Mouse (Mus musculus) heart, embryonic 16.5 days (tissue): ENCODE measurements around the gene Zc3h15. TPM values are rescaled to one million over a fixed set of nuclear protein-coding genes. Genes with fewer than 3 reads are reported as not detected.
"Not testable (repeated sequence)": the region's sequence is repeated elsewhere in the genome, so short reads cannot be mapped to it uniquely, and the experiment has no call there.

Experiments
- ATAC-seq: fragments of 200-750 bp; cut with Nextera tagmentation; replicated peaks from 2 replicates; pipeline ENCODE4 v1.8.0; 2017; ENCODE audit warnings: moderate number of reproducible peaks; ENCODE audit not compliant: insufficient read depth, low FRiP score; ENCODE audit errors: extremely low read depth
- H3K27ac ChIP-seq: fragments of 300-500 bp; sonication (generic); 2 replicates; pipeline ENCODE4 v1.5.1; 2014; ENCODE audit warnings: mild to moderate bottlenecking, low read length, control low read depth, moderate library complexity
- H3K27me3 ChIP-seq: fragments of 300-500 bp; sonication (generic); 2 replicates; pipeline ENCODE4 v1.6.1; 2014; ENCODE audit warnings: low read length, mixed read lengths; ENCODE audit not compliant: control insufficient read depth, insufficient read depth
- H3K36me3 ChIP-seq: fragments of 300-500 bp; sonication (generic); 2 replicates; pipeline ENCODE4 v1.6.1; 2014; ENCODE audit not compliant: control insufficient read depth, insufficient read depth
- H3K4me1 ChIP-seq: fragments of 300-500 bp; sonication (generic); 2 replicates; pipeline ENCODE4 v1.6.1; 2014; ENCODE audit warnings: low read length, mixed read lengths; ENCODE audit not compliant: control insufficient read depth, insufficient read depth
- H3K4me2 ChIP-seq: fragments of 300-500 bp; sonication (generic); 2 replicates; pipeline ENCODE4 v1.6.1; 2014; ENCODE audit warnings: low read depth, mild to moderate bottlenecking, control low read depth, low read length
- H3K4me3 ChIP-seq: fragments of 300-500 bp; sonication (generic); 2 replicates; pipeline ENCODE4 v1.5.1; 2014; ENCODE audit warnings: mild to moderate bottlenecking, control low read depth, low read length
- H3K9ac ChIP-seq: fragments of 300-500 bp; sonication (generic); 2 replicates; pipeline ENCODE4 v1.6.1; 2014; ENCODE audit warnings: low read length, control low read depth
- H3K9me3 ChIP-seq: fragments of 300-500 bp; sonication (generic); replicated peaks from 2 replicates; pipeline ENCODE4 v1.6.1; 2016; ENCODE audit warnings: low read length; ENCODE audit not compliant: control insufficient read depth
- WGBS: fragments of 180-500 bp; shearing (Covaris S2); extraction: QIAGEN DNeasy Blood & Tissue Kit; methylation state at CpG from one replicate; pipeline ENCODE4 v1.1.7; 2014; 5-methylcytosine and 5-hydroxymethylcytosine counted together
- polyA plus RNA-seq: library from polyadenylated mRNA; unstranded; fragments of >200 nt; fragmentation: Nextera tagmentation; extraction: Ambion mirVana; gene quantifications from 2 replicates; pipeline ENCODE4 v1.2.1, GENCODE M21; 2015

The Zc3h15 gene
- polyA plus RNA-seq, 1 experiment from 2014 or later: 91.3 TPM

- no peak overlapping the region for H3K4me3 ChIP-seq
- 59% methylated on average over 1 of the region's 1 CpGs for WGBS
- H3K4me1 ChIP-seq: no peaks in the 10 kb centered on the region
- H3K27me3 ChIP-seq: no peaks in the 10 kb centered on the region
- H3K36me3 ChIP-seq: no peaks in the 10 kb centered on the region
- no peak overlapping the region for H3K9ac ChIP-seq
- H3K9me3 ChIP-seq: no peaks in the 10 kb centered on the region
- no peak for ATAC-seq
- H3K4me2 ChIP-seq: no peak overlapping the region
- no peak overlapping the region for H3K27ac ChIP-seq
Observed at GRCm38 (mm10) chr2:83698484-83698883, 54.2 kb downstream of the Zc3h15 start.

- WGBS: 51% methylated on average over 1 of the region's 1 CpGs
- Histone ChIP-seq H3K27ac (no peak overlapping the region), H3K4me3 (no peak overlapping the region), H3K9ac (no peak overlapping the region), H3K27me3 (no peaks in the 10 kb centered on the region), H3K36me3 (no peaks in the 10 kb centered on the region), H3K9me3 (no peaks in the 10 kb centered on the region), H3K4me1 (no peaks in the 10 kb centered on the region), H3K4me2 (no peak overlapping the region)
- no peak for ATAC-seq
Observed at GRCm38 (mm10) chr2:83699324-83699723, 55.1 kb downstream of the Zc3h15 start.

- Histone ChIP-seq H3K27me3 (no peaks in the 10 kb centered on the region), H3K4me3 (no peak overlapping the region), H3K4me2 (no peak overlapping the region), H3K9me3 (no peaks in the 10 kb centered on the region), H3K27ac (no peak overlapping the region), H3K4me1 (no peaks in the 10 kb centered on the region), H3K9ac (no peak overlapping the region), H3K36me3 (no peaks in the 10 kb centered on the region)
- ATAC-seq: no peak
- WGBS: 67% methylated on average over 4 of the region's 4 CpGs
Observed at GRCm38 (mm10) chr2:83700667-83701066, 56.4 kb downstream of the Zc3h15 start.

GRCm38 (mm10) chr2:83702411-83702810 lies 58.2 kb downstream of the Zc3h15 start:
- Histone ChIP-seq H3K27ac (no peak overlapping the region), H3K4me3 (no peak overlapping the region)
- no peak for ATAC-seq

GRCm38 (mm10) chr2:83705580-83706158 lies 61.4 kb downstream of the Zc3h15 start:
- H3K9me3 ChIP-seq: no peaks in the 10 kb centered on the region
- ATAC-seq: no peak; the same call in 1 of the 2 replicates
- peak overlapping the region; percentile 5; the same call in 1 of the 2 replicates for H3K27ac ChIP-seq
- H3K4me1 ChIP-seq: peaks cover 8% of the 10 kb centered on the region
- no peaks in the 10 kb centered on the region for H3K27me3 ChIP-seq
- no peak overlapping the region for H3K4me3 ChIP-seq
- 51% methylated on average over 9 of the region's 9 CpGs for WGBS
- no peak overlapping the region for H3K9ac ChIP-seq
- H3K4me2 ChIP-seq: no peak overlapping the region
- H3K36me3 ChIP-seq: no peaks in the 10 kb centered on the region

More at GRCm38 (mm10) chr2:83702411-83702810, 58.2 kb downstream of the Zc3h15 start:
- no peaks in the 10 kb centered on the region for H3K27me3 ChIP-seq
- H3K9me3 ChIP-seq: no peaks in the 10 kb centered on the region
- H3K9ac ChIP-seq: no peak overlapping the region
- no peaks in the 10 kb centered on the region for H3K4me1 ChIP-seq
- no peaks in the 10 kb centered on the region for H3K36me3 ChIP-seq
- 86% methylated on average over 7 of the region's 7 CpGs for WGBS
- H3K4me2 ChIP-seq: no peak overlapping the region

GRCm38 (mm10) chr2:83709896-83710524 lies 65.8 kb downstream of the Zc3h15 start:
- 41% methylated on average over 11 of the region's 11 CpGs for whole genome bisulfite sequencing
- peak overlapping the region; percentile 59; the same call in 1 of the 2 replicates for H3K27ac ChIP-seq
- no peaks in the 10 kb centered on the region for H3K9me3 ChIP-seq
- peaks cover 10% of the 10 kb centered on the region for H3K4me1 ChIP-seq
- H3K27me3 ChIP-seq: no peaks in the 10 kb centered on the region
- peak overlapping the region; percentile 41 for H3K4me2 ChIP-seq
- H3K9ac ChIP-seq: peak overlapping the region; percentile 29
- H3K36me3 ChIP-seq: no peaks in the 10 kb centered on the region
- H3K4me3 ChIP-seq: no peak overlapping the region
- peak; percentile 61; the same call in 1 of the 2 replicates for ATAC-seq

- H3K36me3 ChIP-seq, H3K9ac ChIP-seq, H3K4me2 ChIP-seq, H3K9me3 ChIP-seq, H3K27me3 ChIP-seq, H3K27ac ChIP-seq, H3K4me3 ChIP-seq, ATAC-seq: not testable (repeated sequence)
- peaks cover 10% of the 10 kb centered on the region for H3K4me1 ChIP-seq
- 63% methylated on average over 7 of the region's 7 CpGs for WGBS
Observed at GRCm38 (mm10) chr2:83713281-83713680, 69.0 kb downstream of the Zc3h15 start.

- Histone ChIP-seq H3K4me3 (no peak overlapping the region), H3K4me1 (peaks cover 10% of the 10 kb centered on the region), H3K4me2 (no peak overlapping the region), H3K9ac (no peak overlapping the region), H3K9me3 (no peaks in the 10 kb centered on the region), H3K27me3 (no peaks in the 10 kb centered on the region), H3K36me3 (no peaks in the 10 kb centered on the region), H3K27ac (no peak overlapping the region)
- ATAC-seq: no peak
- 79% methylated on average over 5 of the region's 5 CpGs for WGBS
Observed at GRCm38 (mm10) chr2:83713946-83714345, 69.7 kb downstream of the Zc3h15 start.
